In the genomic region with DNA sequence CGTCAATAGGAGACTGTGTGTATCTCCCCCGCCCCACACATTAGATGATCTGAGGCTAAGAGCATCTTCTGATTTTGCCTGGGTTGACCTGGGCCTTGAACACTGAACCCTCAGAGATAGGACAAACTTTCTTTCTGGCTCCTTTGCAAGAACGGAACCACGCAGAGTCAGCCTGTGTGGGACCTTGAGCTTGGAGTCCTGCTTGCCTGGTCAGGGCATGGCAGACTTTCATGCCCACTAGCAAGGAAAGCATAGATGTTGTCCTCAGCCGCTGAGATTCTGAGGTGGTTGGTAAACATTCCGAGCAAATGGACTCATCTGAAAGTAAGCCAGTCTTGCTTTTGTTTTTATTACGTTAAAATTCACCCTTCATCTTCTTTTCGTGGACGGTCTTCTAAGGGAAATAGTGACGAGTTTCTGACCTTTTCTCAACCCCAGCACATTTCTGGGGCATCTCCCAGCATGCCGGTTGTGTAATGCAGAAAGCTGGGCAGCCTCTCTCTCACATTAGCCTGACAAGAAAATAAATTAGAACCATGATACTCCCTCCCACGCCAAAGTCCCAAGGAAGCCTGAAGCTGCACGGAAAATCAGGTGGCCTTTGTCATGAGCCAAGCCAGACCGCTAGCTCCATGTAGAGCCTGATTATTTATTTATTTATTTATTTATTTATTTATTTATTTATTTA, we compare ENCODE assay signal across 9 mouse cellular contexts.
DNase-seq lines count a peak whose midpoint lies in the region; ATAC-seq lines count a peak whose summit lies in the region.
"Had no signal": no experiment of that assay in that cellular context is flagged by ENCODE, and none has a peak within 500 bp of the region (broad histone marks: within the 10 kb centered on the region; RNA-seq: fewer than 3 reads in every experiment).

No protein-coding gene starts in this region.

- H3K4me3 ChIP-seq in kidney, embryonic 14.5 days (ENCODE audit: low read length) = no peak overlapping the region
- H3K4me3 ChIP-seq in neural tube, embryonic 14.5 days (ENCODE audit: low read depth, low read length) = no peak overlapping the region

- H3K4me1 ChIP-seq in kidney, embryonic 14.5 days (ENCODE audit: control insufficient read depth, insufficient read depth, low read length) = peaks cover 4% of the 10 kb centered on the region; the same call in 1 of the 2 replicates
- H3K4me1 ChIP-seq in neural tube, embryonic 14.5 days (ENCODE audit: control insufficient read depth, insufficient read depth, low read length) = no peaks in the 10 kb centered on the region

- H3K4me2 ChIP-seq in kidney, embryonic 14.5 days (replicated peaks; ENCODE audit: low read depth, low read length) = no peak overlapping the region
- no peak overlapping the region for H3K4me2 ChIP-seq in neural tube, embryonic 14.5 days (ENCODE audit: low read depth, low read length)

- no peaks in the 10 kb centered on the region for H3K36me3 ChIP-seq in kidney, embryonic 14.5 days (ENCODE audit: control insufficient read depth, insufficient read depth, low read length)
- no peaks in the 10 kb centered on the region for H3K36me3 ChIP-seq in neural tube, embryonic 14.5 days (ENCODE audit: control insufficient read depth, insufficient read depth, low read length)
- H3K36me3 ChIP-seq: liver, embryonic 15.5 days had no signal

- DNase-seq in kidney, adult 9 months = no peak
- DNase-seq in cerebellum, postnatal 10 days = peak; percentile 48 to 62
- peak; percentile 17 for DNase-seq in kidney, postnatal 14 days
- no peak for DNase-seq in testis, postnatal 14 days (ENCODE audit: low spot score)
- DNase-seq in spleen, adult 12 weeks (ENCODE audit: low spot score) = no peak

- H3K27ac ChIP-seq in kidney, embryonic 14.5 days (ENCODE audit: low read depth, low read length) = no peak overlapping the region
- no peak overlapping the region for H3K27ac ChIP-seq in neural tube, embryonic 14.5 days (ENCODE audit: low read depth, low read length)

- 52% methylated on average over 14 of the region's 14 CpGs for WGBS in kidney, embryonic 14.5 days
- 71% methylated on average over 14 of the region's 14 CpGs for WGBS in neural tube, embryonic 14.5 days

- no peaks in the 10 kb centered on the region for H3K9me3 ChIP-seq in kidney, embryonic 14.5 days (ENCODE audit: control insufficient read depth, low read length)
- no peaks in the 10 kb centered on the region for H3K9me3 ChIP-seq in neural tube, embryonic 14.5 days (ENCODE audit: control insufficient read depth, low read length)
- H3K9me3 ChIP-seq: liver, embryonic 15.5 days had no signal

- ATAC-seq in kidney, embryonic 14.5 days (ENCODE audit: low FRiP score, low TSS enrichment) = peak; percentile 65
- peak; percentile 52 for ATAC-seq in activated CD4-positive, CD25-positive, alpha-beta regulatory T cell, adult 4 months
- peak; percentile 49 for ATAC-seq in neural tube, embryonic 14.5 days (ENCODE audit: low read depth)

- H3K9ac ChIP-seq in kidney, embryonic 14.5 days (ENCODE audit: low read depth, low read length) = no peak overlapping the region
- H3K9ac ChIP-seq in neural tube, embryonic 14.5 days (replicated peaks; ENCODE audit: low read depth, low read length) = no peak overlapping the region

- H3K27me3 ChIP-seq in kidney, embryonic 14.5 days (ENCODE audit: control insufficient read depth, insufficient read depth, low read length) = no peaks in the 10 kb centered on the region
- H3K27me3 ChIP-seq in neural tube, embryonic 14.5 days (ENCODE audit: control insufficient read depth, insufficient read depth, low read length) = no peaks in the 10 kb centered on the region
- H3K27me3 ChIP-seq: liver, embryonic 15.5 days had no signal

Comparison
In these comparisons a context has a peak if more than half of its experiments do, and no peak if none do; other contexts are left out.
1. DNase-seq: peak in cerebellum, postnatal 10 days (2 of 2) and kidney, postnatal 14 days (single experiment); none in kidney, adult 9 months (single experiment), testis, postnatal 14 days (single experiment) and spleen, adult 12 weeks (single experiment).
2. Peak in every context shown above with its lines, with median percentiles within 50 percentile points of each other: ATAC-seq.